Mouse (Mus musculus) lung, adult 2 months (tissue): ENCODE results near the gene Cebpb.

ENCODE experiments used
- CTCF ChIP-seq: fragments of 200-500 bp; IDR thresholded peaks from 2 replicates; pipeline ENCODE4 v1.5.1; 2011; ENCODE audit warnings: mild to moderate bottlenecking, low read length, control low read depth; ENCODE audit not compliant: insufficient read depth
- POLR2A ChIP-seq: fragments of 200-500 bp; IDR thresholded peaks from 2 replicates; pipeline ENCODE4 v1.6.1; 2011; ENCODE audit warnings: low read depth, mild to moderate bottlenecking, control low read depth, low read length, borderline replicate concordance; ENCODE audit errors: extremely low read depth

- TF ChIP-seq POLR2A: 0 out of 2 replicates have a peak, but pooled peaks have one; percentile 12
- no peak for TF ChIP-seq CTCF
These were observed 7.4 kb downstream of the Cebpb start for GRCm38 (mm10) chr2:167696143-167696542.
